Mouse (Mus musculus): ENCODE results near the gene Cacna1e.

The Cacna1e gene

DNA sequence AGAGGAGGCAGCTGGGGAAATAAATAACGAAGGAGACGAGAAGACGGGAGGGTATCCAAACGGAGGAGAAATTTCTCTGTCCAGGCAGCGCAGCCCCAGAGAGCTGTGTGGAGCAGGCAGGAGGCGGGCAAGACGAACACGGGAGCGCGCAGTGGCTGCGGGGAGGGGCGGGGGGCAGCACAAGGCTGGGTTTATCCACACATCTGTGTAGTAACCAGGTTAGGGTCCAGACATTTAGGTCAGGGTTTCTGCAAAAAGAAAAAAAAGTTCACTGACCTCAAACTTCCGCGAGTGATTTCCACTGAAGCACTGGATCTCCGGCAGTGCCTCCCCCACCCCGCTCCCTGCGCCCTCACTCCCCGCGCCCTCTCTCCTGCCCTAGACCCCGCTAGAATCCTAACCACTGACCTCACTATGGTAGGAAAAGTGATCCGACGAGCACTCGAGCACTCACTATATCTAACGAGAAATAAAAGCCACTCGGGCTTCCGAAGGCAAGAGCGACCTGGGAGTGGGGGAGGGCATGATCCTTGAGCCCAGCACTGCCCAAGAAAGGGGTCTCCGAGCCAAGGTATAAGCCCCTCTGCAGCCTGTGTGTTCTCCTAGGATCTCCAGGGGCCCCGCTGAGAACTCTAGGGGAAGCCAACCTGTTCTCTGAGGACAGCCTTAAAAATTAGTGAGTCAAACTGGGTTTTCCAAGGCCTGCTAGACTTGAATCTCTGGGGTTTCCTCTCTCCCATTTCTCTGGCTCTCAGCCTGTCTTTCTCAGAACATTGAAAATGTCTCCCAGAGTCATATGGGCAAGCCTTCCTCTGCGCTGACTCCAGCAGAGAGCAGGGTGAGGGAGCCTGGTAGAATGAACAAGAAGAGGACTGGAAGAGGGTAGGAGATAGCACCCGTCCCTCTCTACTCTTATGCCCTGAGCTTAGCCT, at the start of gene Cacna1e:
Gene Cacna1e (minus strand): TSS at position 227 of the 932 bp plus-strand sequence.
- no peak for DNase-seq

DNA sequence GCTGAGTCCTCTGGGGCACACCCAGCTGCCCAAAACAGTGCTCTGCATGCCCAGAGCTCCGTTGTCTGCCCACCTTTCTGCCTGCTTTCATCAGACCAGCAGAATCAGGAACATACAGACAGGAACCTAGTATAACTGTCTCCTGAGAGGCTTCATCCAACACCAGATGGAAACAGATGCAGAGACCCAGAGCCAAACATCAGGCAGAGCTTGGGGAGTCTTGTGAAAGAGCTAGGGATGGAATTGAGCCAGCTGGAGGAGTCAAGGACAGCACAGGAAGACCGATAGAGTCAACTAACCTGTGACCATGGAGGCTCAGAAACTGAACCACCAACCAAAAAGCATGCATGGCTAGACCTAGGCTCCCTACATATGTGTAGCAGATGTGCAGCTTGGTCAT, 34.1 kb upstream of the Cacna1e start:
- no peak for DNase-seq

DNA sequence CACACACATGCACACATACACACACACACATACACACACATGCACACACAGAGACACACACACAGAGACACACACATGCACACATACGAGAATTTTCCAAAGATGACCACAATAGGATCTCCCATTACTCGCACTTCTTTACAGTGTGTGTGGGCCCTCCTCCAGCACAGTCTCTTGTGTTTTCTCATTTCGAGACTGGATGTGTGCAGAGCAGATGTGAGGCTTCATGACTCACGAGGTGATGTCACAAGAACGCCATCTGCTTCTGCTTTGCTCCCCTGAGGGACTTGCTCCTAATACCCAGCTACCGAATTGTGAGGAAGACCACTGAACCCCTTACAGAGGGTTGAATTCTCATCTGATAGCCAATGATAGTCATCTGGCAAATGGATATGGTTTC, 33.1 kb upstream of the Cacna1e start:
- DNase-seq, result no peak

- DNase-seq, result no peak
Measured at GRCm38 (mm10) chr1:154909554-154909953, 25.3 kb upstream of the Cacna1e start.

- DNase-seq, result no peak
Measured at GRCm38 (mm10) chr1:154897390-154897789, 13.1 kb upstream of the Cacna1e start.

DNA sequence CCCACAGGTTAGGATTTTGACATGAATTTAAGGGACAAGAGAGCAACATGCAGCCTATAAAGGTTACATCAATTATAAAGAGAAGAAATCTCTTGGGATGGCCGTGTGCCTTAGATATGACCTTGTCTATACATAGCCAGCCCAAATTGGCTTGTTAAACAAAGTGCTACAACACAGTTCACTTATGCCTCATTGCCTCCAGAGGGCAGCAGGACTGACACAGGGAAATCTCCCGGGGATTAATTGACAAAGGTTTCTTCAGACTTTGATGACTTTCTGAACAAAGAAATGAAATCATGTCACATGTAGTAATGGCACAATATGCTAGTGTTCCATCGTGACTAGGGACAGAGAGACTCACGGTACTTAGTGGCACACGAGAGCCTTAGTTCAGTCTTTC, 5.9 kb upstream of the Cacna1e start:
- DNase-seq, result no peak

- DNase-seq, result no peak
Measured at GRCm38 (mm10) chr1:154888495-154888894, 4.2 kb upstream of the Cacna1e start.

GRCm38 (mm10) chr1:154888018-154888417, 3.7 kb upstream of the Cacna1e start:
- DNase-seq, result no peak

DNA sequence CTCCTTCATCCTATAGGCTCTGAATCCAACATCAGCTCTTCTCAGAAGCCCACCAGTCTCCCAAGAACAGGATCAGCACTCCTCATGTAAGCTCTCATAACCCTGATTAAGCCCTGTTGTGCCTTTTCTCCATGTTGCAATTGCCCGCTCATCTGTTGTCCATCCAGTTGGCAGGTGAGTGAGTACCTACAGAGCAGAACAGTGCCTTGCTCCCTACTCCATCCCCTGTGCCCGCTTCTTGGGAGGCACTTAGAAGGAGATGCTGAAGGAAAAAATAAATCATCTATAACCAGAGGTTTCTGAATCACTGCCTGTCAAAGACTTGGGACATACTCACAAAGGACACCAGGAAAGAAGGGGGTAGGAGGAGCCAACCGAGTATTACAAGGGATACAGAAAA, 3.2 kb upstream of the Cacna1e start:
- no peak for DNase-seq

DNA sequence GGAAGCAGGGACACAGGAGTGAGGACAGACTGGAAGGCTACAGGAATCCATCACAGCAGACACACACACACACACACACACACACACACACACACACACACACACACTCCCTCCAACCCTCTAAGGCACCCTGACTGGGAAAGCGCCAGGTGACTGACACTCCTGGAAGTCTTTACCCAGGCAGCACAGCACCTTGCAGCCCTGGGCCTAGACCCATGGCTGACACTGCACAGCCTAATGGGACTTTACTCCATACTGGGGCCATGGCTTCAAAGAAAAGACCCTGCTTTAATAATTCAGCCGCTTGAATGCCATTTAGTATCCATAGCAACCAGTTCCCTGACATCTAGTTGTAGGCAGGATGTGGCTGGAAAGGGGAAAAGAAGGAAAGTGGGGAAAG, 2.3 kb upstream of the Cacna1e start:
- DNase-seq, result no peak

DNA sequence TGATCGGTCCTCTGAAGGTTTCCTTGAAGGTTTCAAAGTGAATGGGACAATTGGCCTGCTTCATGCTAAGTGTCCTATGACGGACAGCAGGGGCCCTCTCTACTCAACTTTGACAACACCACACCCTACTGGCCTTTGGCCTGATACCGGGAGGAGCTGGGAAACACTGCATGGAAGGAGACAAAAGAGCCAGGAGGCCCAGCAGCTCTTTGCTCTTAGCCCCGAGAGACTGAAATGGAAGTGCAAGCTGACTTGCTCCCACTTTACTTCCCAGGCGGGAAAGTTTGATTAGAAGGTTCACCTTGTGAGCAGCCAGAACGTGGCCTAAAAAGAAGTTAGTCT, 877 bp upstream of the Cacna1e start:
- DNase-seq, result no peak

DNA sequence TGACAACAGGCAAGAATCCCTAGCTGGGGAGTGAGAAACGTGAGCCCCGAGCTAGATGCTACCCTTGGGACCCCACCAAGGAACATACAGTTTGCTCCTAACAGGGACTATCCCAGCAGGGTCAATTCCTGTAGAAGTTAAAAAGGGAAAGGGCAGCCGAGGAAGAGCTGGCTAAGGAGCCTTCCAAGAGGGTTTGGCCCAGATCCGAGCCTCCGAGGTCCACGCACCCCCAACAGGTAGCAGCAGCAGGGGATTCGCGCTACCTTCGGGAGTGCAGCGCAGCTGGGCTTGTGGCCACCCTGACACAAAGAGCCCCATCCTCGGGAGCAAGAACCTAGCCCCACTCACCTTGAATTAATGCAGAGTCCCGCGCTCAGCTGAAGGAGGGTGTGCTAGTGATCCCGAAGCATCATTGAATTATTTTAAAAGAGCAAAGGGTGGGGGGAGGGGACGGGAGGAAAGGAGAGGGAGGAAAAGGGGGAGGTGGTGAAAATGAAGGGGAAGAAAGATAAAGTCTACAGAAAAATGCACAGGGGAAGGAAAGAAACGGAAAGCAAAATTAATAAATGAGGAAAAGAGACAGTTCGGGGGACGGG, 607 bp downstream of the Cacna1e start:
- no peak for DNase-seq

GRCm38 (mm10) chr1:154865981-154866380, 18.3 kb downstream of the Cacna1e start:
- DNase-seq, result no peak

GRCm38 (mm10) chr1:154861416-154861815, 22.9 kb downstream of the Cacna1e start:
- no peak for DNase-seq

GRCm38 (mm10) chr1:154854564-154854963, 29.7 kb downstream of the Cacna1e start:
- no peak for DNase-seq

GRCm38 (mm10) chr1:154850515-154851287, 33.6 kb downstream of the Cacna1e start:
- DNase-seq, result no peak

- no peak for DNase-seq
Measured at GRCm38 (mm10) chr1:154848683-154849579, 35.4 kb downstream of the Cacna1e start.

- DNase-seq, result no peak
Measured at GRCm38 (mm10) chr1:154846900-154847299, 37.4 kb downstream of the Cacna1e start.

GRCm38 (mm10) chr1:154843427-154843826, 40.9 kb downstream of the Cacna1e start:
- no peak for DNase-seq

GRCm38 (mm10) chr1:154842336-154842735, 42.0 kb downstream of the Cacna1e start:
- DNase-seq, result no peak

GRCm38 (mm10) chr1:154841057-154841630, 43.2 kb downstream of the Cacna1e start:
- no peak for DNase-seq

DNA sequence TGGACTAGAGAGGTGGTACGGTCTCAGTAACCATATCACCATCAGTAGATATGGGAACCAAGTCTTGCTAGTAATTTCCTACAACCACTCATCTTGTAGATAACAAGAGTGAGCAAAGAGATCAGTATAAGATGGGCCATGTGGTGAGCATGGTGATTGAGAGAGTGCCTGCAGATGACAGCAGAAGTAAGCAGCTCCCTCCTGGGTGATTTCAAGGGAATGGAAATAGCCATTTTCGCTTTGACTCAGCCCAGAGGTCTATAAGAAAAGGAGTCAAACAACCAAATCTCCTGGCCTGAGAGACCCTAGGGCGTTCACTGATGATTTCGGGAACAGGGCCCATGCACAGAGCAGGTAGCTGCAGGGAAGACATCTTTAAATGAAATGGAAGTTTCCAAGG, 45.0 kb downstream of the Cacna1e start:
- DNase-seq, result no peak

All from kidney, adult 18-20 months (tissue).